ENCODE assay signal across 28 mouse cellular contexts in the genomic region with DNA sequence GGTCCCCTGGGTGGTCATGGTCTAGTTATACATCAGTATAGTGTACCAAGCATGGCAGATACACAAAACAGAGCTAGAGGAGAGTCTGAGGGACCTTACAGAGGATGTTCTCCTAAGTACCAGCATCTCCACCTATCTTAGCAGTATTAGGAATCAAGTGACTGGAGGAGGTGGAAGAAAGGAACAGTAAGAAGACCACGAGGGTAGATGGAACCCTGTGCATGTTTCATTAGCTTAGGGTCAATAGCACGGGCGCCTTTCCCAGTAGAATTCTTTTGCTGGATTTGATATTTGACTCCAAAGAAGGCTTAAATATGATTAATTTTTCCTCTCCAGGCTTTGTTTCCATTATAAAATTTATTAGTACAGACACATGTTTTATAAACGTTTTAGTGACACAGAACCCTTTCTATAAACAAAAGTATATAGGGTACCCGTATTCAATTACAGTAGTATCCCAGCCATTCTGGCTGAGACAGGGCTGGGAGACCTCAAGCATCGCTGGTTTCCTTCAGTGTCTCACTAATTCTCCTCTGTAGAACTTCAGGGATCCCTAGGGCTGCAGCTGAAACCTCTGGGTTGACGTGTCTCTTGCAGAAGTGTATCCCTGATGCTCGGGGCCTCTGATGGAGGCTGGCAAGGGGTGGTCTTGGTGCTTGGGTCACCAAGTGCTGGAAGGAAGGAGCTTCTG. TPM values are rescaled to one million over a fixed set of nuclear protein-coding genes. Genes with fewer than 3 reads are reported as not detected.
DNase-seq lines count a peak whose midpoint lies in the region; ATAC-seq and TF ChIP-seq lines count a peak whose summit lies in the region.
"Had no signal": no experiment of that assay in that cellular context is flagged by ENCODE, and none has a peak within 500 bp of the region (broad histone marks: within the 10 kb centered on the region; RNA-seq: fewer than 3 reads in every experiment).

No protein-coding gene starts in this region.

- H3K27ac ChIP-seq in intestine, embryonic 14.5 days (ENCODE audit: low read depth) = peak overlapping the region; percentile 83
- no peak overlapping the region for H3K27ac ChIP-seq in intestine, postnatal 0 days (ENCODE audit: low read depth, low read length)
- H3K27ac ChIP-seq in kidney, postnatal 0 days = no peak overlapping the region
- 0 out of 2 replicates have a peak overlapping the region, but pooled peaks have one; percentile 34 for H3K27ac ChIP-seq in limb, embryonic 14.5 days (replicated peaks; ENCODE audit: low read depth, low read length)
- peak overlapping the region; percentile 72 for H3K27ac ChIP-seq in stomach, embryonic 16.5 days (ENCODE audit: low read length)
- H3K27ac ChIP-seq: embryonic facial prominence, embryonic 10.5 days; forebrain, embryonic 10.5 days; heart, embryonic 10.5 days; hindbrain, embryonic 12.5 days had no signal

- no peaks in the 10 kb centered on the region for H3K9me3 ChIP-seq in intestine, embryonic 14.5 days (ENCODE audit: control insufficient read depth, low read length)
- H3K9me3 ChIP-seq in intestine, postnatal 0 days (ENCODE audit: control insufficient read depth) = no peaks in the 10 kb centered on the region
- no peaks in the 10 kb centered on the region for H3K9me3 ChIP-seq in kidney, postnatal 0 days (replicated peaks; ENCODE audit: low read length)
- H3K9me3 ChIP-seq in limb, embryonic 14.5 days (ENCODE audit: control insufficient read depth, low read length) = no peaks in the 10 kb centered on the region
- no peaks in the 10 kb centered on the region for H3K9me3 ChIP-seq in stomach, embryonic 16.5 days (replicated peaks; ENCODE audit: control insufficient read depth, low read length)
- H3K9me3 ChIP-seq: embryonic facial prominence, embryonic 10.5 days; forebrain, embryonic 10.5 days; forebrain, embryonic 15.5 days; G1E; heart, embryonic 10.5 days; hindbrain, embryonic 12.5 days had no signal

- no peak for DNase-seq in intestine, embryonic 14.5 days (ENCODE audit: low spot score)
- peak; percentile 74 for DNase-seq in kidney, postnatal 0 days (ENCODE audit: low spot score)
- DNase-seq in kidney, postnatal 25 days = no peak
- DNase-seq in limb, embryonic 14.5 days (ENCODE audit: low spot score) = no peak
- DNase-seq in cerebellum, adult 18-20 months = no peak
- DNase-seq in gastrocnemius, adult 18-20 months (ENCODE audit: low spot score) = no peak
- DNase-seq: adrenal gland, postnatal 14 days; B cell, adult 2 months; cerebellum, adult 11-12 months; cerebellum, postnatal 10 days; gastrocnemius, postnatal 10 days; heart, adult 18-20 months; heart, postnatal 10 days; heart, postnatal 4 days had no signal

- no peak for TF ChIP-seq POLR2A in limb, embryonic 14.5 days (IDR thresholded peaks at IDR 0.05; ENCODE audit: borderline replicate concordance, extremely low read depth, insufficient read depth, insufficient read length)

- ATAC-seq in intestine, embryonic 14.5 days (replicated peaks; ENCODE audit: low FRiP score, low TSS enrichment, low read depth) = peak; percentile 84
- ATAC-seq in intestine, postnatal 0 days = no peak
- ATAC-seq in kidney, postnatal 0 days (replicated peaks; ENCODE audit: low FRiP score, low read depth) = no peak
- no peak for ATAC-seq in limb, embryonic 14.5 days (ENCODE audit: low FRiP score, low read depth)
- ATAC-seq in stomach, embryonic 16.5 days (ENCODE audit: insufficient read depth, low FRiP score) = peak; percentile 84
- ATAC-seq: CD4-positive, CD25-positive, alpha-beta regulatory T cell, adult 4 months; forebrain, embryonic 15.5 days had no signal

- no peaks in the 10 kb centered on the region for H3K36me3 ChIP-seq in intestine, embryonic 14.5 days (ENCODE audit: control insufficient read depth, insufficient read depth, low read length)
- H3K36me3 ChIP-seq in intestine, postnatal 0 days (ENCODE audit: control insufficient read depth, insufficient read depth) = no peaks in the 10 kb centered on the region
- no peaks in the 10 kb centered on the region for H3K36me3 ChIP-seq in kidney, postnatal 0 days (ENCODE audit: insufficient read depth, low read length)
- no peaks in the 10 kb centered on the region for H3K36me3 ChIP-seq in limb, embryonic 14.5 days (ENCODE audit: control insufficient read depth, insufficient read depth, low read length)
- H3K36me3 ChIP-seq in stomach, embryonic 16.5 days (ENCODE audit: control insufficient read depth, insufficient read depth, low read length) = no peaks in the 10 kb centered on the region
- H3K36me3 ChIP-seq: embryonic facial prominence, embryonic 10.5 days; forebrain, embryonic 10.5 days; forebrain, embryonic 15.5 days; G1E; heart, embryonic 10.5 days; hindbrain, embryonic 12.5 days had no signal

- no peaks in the 10 kb centered on the region for H3K27me3 ChIP-seq in intestine, embryonic 14.5 days (replicated peaks; ENCODE audit: control insufficient read depth, insufficient read depth, low read length)
- no peaks in the 10 kb centered on the region for H3K27me3 ChIP-seq in intestine, postnatal 0 days (replicated peaks; ENCODE audit: control insufficient read depth, insufficient read depth, low read length)
- no peaks in the 10 kb centered on the region for H3K27me3 ChIP-seq in kidney, postnatal 0 days (ENCODE audit: insufficient read depth, low read length)
- H3K27me3 ChIP-seq in limb, embryonic 14.5 days (ENCODE audit: control insufficient read depth, insufficient read depth, low read length) = no peaks in the 10 kb centered on the region
- H3K27me3 ChIP-seq in stomach, embryonic 16.5 days (ENCODE audit: control insufficient read depth, insufficient read depth, low read length) = no peaks in the 10 kb centered on the region
- H3K27me3 ChIP-seq: forebrain, embryonic 15.5 days; hindbrain, embryonic 12.5 days had no signal

- WGBS in intestine, embryonic 14.5 days = 34% methylated on average over 8 of the region's 8 CpGs
- 62% methylated on average over 8 of the region's 8 CpGs for WGBS in intestine, postnatal 0 days
- WGBS in kidney, postnatal 0 days = 30% methylated on average over 8 of the region's 8 CpGs
- 49% methylated on average over 8 of the region's 8 CpGs for WGBS in limb, embryonic 14.5 days
- WGBS in stomach, embryonic 16.5 days = 48% methylated on average over 8 of the region's 8 CpGs

- no peak overlapping the region for H3K9ac ChIP-seq in intestine, embryonic 14.5 days (ENCODE audit: low read length)
- no peak overlapping the region for H3K9ac ChIP-seq in intestine, postnatal 0 days (ENCODE audit: low read depth, low read length)
- no peak overlapping the region for H3K9ac ChIP-seq in kidney, postnatal 0 days (ENCODE audit: low read depth, low read length)
- H3K9ac ChIP-seq in limb, embryonic 14.5 days (ENCODE audit: low read depth, low read length, severe bottlenecking) = no peak overlapping the region
- no peak overlapping the region for H3K9ac ChIP-seq in stomach, embryonic 16.5 days (ENCODE audit: low read length)
- H3K9ac ChIP-seq: forebrain, embryonic 15.5 days; hindbrain, embryonic 12.5 days had no signal

- H3K4me2 ChIP-seq in intestine, embryonic 14.5 days (ENCODE audit: low read length) = peak overlapping the region; percentile 13; the same call in 1 of the 2 replicates
- H3K4me2 ChIP-seq in intestine, postnatal 0 days (replicated peaks; ENCODE audit: low read depth) = no peak overlapping the region
- no peak overlapping the region for H3K4me2 ChIP-seq in kidney, postnatal 0 days (ENCODE audit: low read length)
- H3K4me2 ChIP-seq in limb, embryonic 14.5 days (replicated peaks; ENCODE audit: low read depth, low read length, severe bottlenecking) = no peak overlapping the region
- H3K4me2 ChIP-seq in stomach, embryonic 16.5 days (ENCODE audit: low read depth, low read length) = no peak overlapping the region
- H3K4me2 ChIP-seq: forebrain, embryonic 15.5 days; hindbrain, embryonic 12.5 days had no signal

- peaks cover 14% of the 10 kb centered on the region for H3K4me1 ChIP-seq in intestine, embryonic 14.5 days (replicated peaks; ENCODE audit: control insufficient read depth, insufficient read depth, low read length)
- no peaks in the 10 kb centered on the region for H3K4me1 ChIP-seq in intestine, postnatal 0 days (replicated peaks; ENCODE audit: control insufficient read depth, insufficient read depth, low read length)
- H3K4me1 ChIP-seq in kidney, postnatal 0 days (replicated peaks; ENCODE audit: insufficient read depth, low read length) = no peaks in the 10 kb centered on the region
- H3K4me1 ChIP-seq in limb, embryonic 14.5 days (ENCODE audit: control insufficient read depth, insufficient read depth, low read length) = 0 out of 2 replicates have a peak, but pooled peaks cover 6% of the 10 kb centered on the region
- 0 out of 2 replicates have a peak, but pooled peaks cover 5% of the 10 kb centered on the region for H3K4me1 ChIP-seq in stomach, embryonic 16.5 days (ENCODE audit: control insufficient read depth, insufficient read depth, low read length)
- H3K4me1 ChIP-seq: heart, embryonic 10.5 days; hindbrain, embryonic 12.5 days had no signal

- TF ChIP-seq CTCF in intestine, postnatal 0 days (IDR thresholded peaks at IDR 0.05; ENCODE audit: low read depth) = no peak
- TF ChIP-seq CTCF in kidney, postnatal 0 days (IDR thresholded peaks at IDR 0.05; ENCODE audit: low read depth) = no peak

- no peak overlapping the region for H3K4me3 ChIP-seq in intestine, embryonic 14.5 days (ENCODE audit: low read depth, low read length)
- H3K4me3 ChIP-seq in intestine, postnatal 0 days (ENCODE audit: low read depth, low read length) = no peak overlapping the region
- H3K4me3 ChIP-seq in kidney, postnatal 0 days (replicated peaks; ENCODE audit: low read depth, low read length) = no peak overlapping the region
- no peak overlapping the region for H3K4me3 ChIP-seq in limb, embryonic 14.5 days (replicated peaks; ENCODE audit: low read length)
- H3K4me3 ChIP-seq in stomach, embryonic 16.5 days (replicated peaks; ENCODE audit: low read length) = no peak overlapping the region
- H3K4me3 ChIP-seq: embryonic facial prominence, embryonic 10.5 days; erythroblast, embryonic 14.5 days; forebrain, embryonic 10.5 days; forebrain, embryonic 15.5 days; heart, embryonic 10.5 days; hindbrain, embryonic 12.5 days had no signal

RNA-seq across cellular contexts. Expression of gene Rpl37a, which starts 33.9 kb away (rescaled TPM):
- polyA plus RNA-seq in intestine, embryonic 14.5 days (2014; fragmentation: Nextera tagmentation; extraction: Ambion mirVana) = 2,411 and 2,681 TPM in 2 replicates
- 1,358 and 1,438 TPM in 2 replicates for polyA plus RNA-seq in intestine, postnatal 0 days (2015; fragmentation: Nextera tagmentation; extraction: Ambion mirVana)
- polyA plus RNA-seq in kidney, postnatal 0 days (2015; fragmentation: Nextera tagmentation; extraction: Ambion mirVana) = 2,374 and 2,839 TPM in 2 replicates
- 1,744 and 1,768 TPM in 2 replicates for polyA plus RNA-seq in limb, embryonic 14.5 days (2012; rRNA removed)
- polyA plus RNA-seq in limb, embryonic 14.5 days (2014; fragmentation: Nextera tagmentation; extraction: Ambion mirVana) = 2,152 and 2,315 TPM in 2 replicates
- 1,425 and 1,770 TPM in 2 replicates for polyA plus RNA-seq in stomach, embryonic 16.5 days (2015; fragmentation: Nextera tagmentation; extraction: Ambion mirVana)
- 100 to 1,000 TPM; 566 to 581 TPM for total RNA-seq in gastrocnemius, adult 18-20 months (2021)

RNA-seq across cellular contexts. Expression of gene Ankar, which starts 44.6 kb away (rescaled TPM):
- polyA plus RNA-seq in intestine, embryonic 14.5 days (2014; fragmentation: Nextera tagmentation; extraction: Ambion mirVana) = not detected in 2 replicates
- not detected in 2 replicates for polyA plus RNA-seq in intestine, postnatal 0 days (2015; fragmentation: Nextera tagmentation; extraction: Ambion mirVana)
- not detected in 2 replicates for polyA plus RNA-seq in kidney, postnatal 0 days (2015; fragmentation: Nextera tagmentation; extraction: Ambion mirVana)
- not detected in 2 replicates for polyA plus RNA-seq in limb, embryonic 14.5 days (2012; rRNA removed)
- polyA plus RNA-seq in limb, embryonic 14.5 days (2014; fragmentation: Nextera tagmentation; extraction: Ambion mirVana) = not detected in 2 replicates
- polyA plus RNA-seq in stomach, embryonic 16.5 days (2015; fragmentation: Nextera tagmentation; extraction: Ambion mirVana) = not detected in 2 replicates
- total RNA-seq in gastrocnemius, adult 18-20 months (2021) = not detected
- total RNA-seq: adrenal gland, adult 18-20 months; adrenal gland, postnatal 14 days; gastrocnemius, postnatal 10 days; gastrocnemius, postnatal 4 days; heart, adult 18-20 months; heart, postnatal 10 days; heart, postnatal 4 days had no signal
- polyA plus RNA-seq: CD4-positive, CD25-positive, alpha-beta regulatory T cell, adult 4 months; embryonic facial prominence, embryonic 10.5 days; embryonic facial prominence, embryonic 14.5 days; erythroblast, embryonic 14.5 days; forebrain, embryonic 10.5 days; forebrain, embryonic 15.5 days; G1E; heart, embryonic 10.5 days; heart, embryonic 14.5 days; hindbrain, embryonic 12.5 days had no signal

Comparison
In these comparisons a context has a peak if more than half of its experiments do, and no peak if none do; other contexts are left out.
1. ATAC-seq: peak in intestine, embryonic 14.5 days (single experiment) and stomach, embryonic 16.5 days (single experiment); none in intestine, postnatal 0 days (single experiment), kidney, postnatal 0 days (single experiment) and limb, embryonic 14.5 days (single experiment).
2. H3K27ac ChIP-seq: peak in intestine, embryonic 14.5 days (single experiment), limb, embryonic 14.5 days (single experiment) and stomach, embryonic 16.5 days (single experiment); none in intestine, postnatal 0 days (single experiment) and kidney, postnatal 0 days (single experiment).